Mouse (Mus musculus): ENCODE measurements around the gene Btbd1.
A peak's percentile ranks its signal among the peaks of the same experiment; 100 is the strongest.
"Not testable (repeated sequence)": the region's sequence is repeated elsewhere in the genome, so short reads cannot be mapped to it uniquely, and the experiment has no call there.

Gene Btbd1

DNA sequence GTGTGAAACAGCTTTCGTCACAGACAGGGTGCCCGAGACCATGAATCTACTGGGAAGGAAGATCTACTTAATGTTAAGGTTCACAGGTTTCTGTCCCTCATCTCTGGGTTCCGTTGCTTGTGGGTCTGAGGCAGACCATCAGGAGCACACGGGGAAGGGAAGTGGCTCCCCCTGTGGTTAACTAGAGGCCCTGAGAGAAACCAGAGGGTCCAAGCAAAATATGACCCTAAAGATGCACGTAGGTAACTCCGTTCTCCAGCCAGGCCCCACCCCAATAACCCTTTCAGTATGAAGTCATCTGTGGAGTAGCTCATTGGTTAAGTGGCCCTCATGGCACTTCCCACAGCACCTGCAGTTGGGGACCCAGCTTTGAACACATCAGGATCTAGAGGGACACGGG lies 20.4 kb upstream of the Btbd1 start:
- no peak for DNase-seq (ENCODE audit: low read depth, low spot score)

DNA sequence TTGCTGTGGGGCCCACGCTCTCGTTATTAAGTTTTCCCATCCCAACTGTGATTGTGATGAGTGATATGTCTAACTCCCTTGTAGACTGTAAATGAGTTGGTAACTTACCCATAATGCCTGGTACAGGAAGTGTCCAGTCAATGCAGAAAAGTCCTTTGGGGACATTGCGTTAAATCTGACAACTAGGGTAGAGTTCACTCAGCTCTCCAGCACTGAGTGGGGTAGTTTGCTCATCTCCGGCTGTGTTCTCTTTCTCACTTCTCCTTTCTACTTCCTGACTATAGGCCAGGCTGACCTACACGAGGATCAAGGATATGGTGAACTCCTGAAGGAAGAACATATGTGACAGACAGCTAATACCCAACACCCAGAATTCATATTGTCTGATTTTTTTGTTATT lies 20.0 kb upstream of the Btbd1 start:
- DNase-seq (ENCODE audit: low read depth, low spot score) = peak; percentile 47

DNA sequence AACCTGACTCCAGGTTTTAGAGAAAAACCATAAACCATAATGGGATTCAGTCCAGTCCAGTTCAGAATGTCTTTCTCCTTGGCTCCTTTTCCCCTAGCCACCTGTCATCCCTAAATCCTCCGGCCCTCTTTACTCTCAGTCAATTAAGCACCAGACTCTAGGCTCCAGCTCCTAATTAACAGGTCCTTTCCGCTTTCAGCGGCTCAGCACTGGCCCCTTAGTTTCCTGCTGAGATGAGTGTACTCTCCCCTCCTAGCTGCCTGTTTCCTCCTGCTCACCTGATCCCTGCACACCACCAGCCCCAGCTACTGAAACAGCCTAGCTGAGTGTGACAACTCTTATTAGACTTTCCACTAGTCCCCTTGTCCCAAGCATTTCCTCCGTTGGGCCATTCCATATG lies 18.5 kb upstream of the Btbd1 start:
- DNase-seq (ENCODE audit: low read depth, low spot score) = no peak

DNA sequence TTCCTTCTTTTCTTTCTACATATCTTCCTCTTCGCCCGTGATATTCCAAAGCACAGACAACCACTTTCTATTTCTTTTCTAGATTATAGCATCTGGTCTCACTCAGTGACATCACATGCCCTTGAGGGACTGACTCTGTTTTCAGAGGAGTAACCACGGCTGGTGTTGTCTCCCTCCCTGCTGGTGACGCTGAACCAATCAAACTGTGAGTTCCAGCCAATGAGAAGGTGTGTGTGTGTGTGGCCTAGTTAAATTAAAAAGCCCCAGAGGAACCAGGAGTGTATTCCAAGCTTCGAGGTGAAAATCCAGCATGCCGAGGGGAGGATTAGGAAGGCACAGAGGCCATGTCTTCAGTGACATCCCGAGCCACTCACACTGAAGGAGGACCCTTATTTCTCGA lies 17.8 kb upstream of the Btbd1 start:
- no peak for DNase-seq (ENCODE audit: low read depth, low spot score)

DNA sequence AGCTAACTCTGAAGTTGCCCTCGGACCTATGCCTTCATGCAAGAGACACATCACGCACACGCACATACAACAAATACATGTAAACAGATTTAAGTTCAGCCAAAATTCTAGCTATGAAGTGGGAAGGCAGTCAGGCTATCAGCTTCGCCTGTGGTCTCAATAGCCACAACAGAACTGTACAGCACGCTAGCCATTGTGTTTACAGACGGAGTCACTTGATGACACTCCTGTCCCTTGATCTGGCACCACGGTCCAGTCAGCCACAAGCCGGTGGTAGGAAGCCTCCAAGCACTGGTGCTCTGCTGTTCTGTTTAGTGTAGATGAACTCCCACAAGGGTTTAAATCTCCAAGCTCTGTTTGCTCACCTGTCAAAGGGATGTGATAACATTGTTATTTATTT lies 16.8 kb upstream of the Btbd1 start:
- no peak for DNase-seq (ENCODE audit: low read depth, low spot score)

- DNase-seq (ENCODE audit: low read depth, low spot score) = no peak
Observed at GRCm38 (mm10) chr7:81845313-81845712, 16.1 kb upstream of the Btbd1 start.

DNA sequence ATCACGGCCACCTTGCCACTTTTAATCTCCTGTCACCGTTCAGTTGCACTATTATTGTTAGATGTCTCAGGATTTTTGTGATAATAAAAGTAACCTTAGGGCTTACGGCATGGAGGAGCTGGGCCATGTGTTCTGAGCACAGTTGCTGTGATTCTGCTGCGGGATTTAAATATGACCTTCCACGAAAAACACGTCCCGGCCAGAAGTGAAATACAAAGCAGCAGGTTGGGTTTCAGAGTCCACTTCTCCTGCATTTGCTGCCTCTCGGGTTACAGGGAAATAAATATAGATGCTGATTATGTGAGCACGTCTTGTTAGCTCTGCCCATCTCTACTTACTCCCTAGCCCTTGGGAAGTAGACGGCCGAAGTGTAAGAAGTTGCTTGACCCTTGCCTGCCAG lies 15.6 kb upstream of the Btbd1 start:
- no peak for DNase-seq (ENCODE audit: low read depth, low spot score)

GRCm38 (mm10) chr7:81843903-81844302 lies 14.7 kb upstream of the Btbd1 start:
- no peak for DNase-seq (ENCODE audit: low read depth, low spot score)

GRCm38 (mm10) chr7:81842998-81843397 lies 13.8 kb upstream of the Btbd1 start:
- no peak for DNase-seq (ENCODE audit: low read depth, low spot score)

DNA sequence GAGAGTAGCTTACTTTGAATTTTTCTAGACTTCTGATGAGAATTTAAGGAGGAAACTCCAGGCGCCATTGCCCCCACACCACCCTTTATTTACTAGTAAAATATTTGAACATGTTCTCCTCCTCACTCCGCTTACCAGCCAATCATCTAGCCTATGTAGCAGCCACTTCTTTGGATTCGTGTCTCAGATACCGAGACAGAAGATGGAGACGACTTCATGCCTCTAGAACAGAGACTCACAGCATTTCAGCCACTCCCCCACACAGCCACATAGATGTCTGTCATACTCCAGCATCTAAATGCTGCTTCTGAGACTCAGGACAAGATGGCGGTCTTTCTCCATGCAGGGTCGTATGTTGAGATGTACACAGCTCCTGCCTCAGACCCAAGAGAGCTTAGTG lies 12.9 kb upstream of the Btbd1 start:
- DNase-seq (ENCODE audit: low read depth, low spot score) = no peak

DNA sequence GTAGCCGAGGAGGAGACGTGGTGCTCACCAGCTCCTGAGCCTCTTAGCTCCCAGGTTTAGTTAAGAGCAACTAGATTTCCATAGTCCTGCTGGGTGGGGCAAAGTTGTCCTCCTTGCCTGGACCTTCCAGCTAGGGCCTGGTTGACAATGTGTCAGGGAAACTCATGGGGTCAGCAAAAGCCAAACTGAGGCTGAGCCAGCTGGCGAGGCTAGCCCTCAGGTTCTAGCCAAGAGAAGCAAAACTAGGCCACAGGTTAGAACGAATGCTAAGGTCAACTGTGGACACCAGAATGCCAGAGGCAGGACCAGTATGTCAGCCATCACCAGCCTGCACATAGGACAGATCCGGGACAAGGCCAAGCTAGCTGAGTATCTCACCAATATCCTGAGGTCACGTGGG lies 12.2 kb upstream of the Btbd1 start:
- no peak for DNase-seq (ENCODE audit: low read depth, low spot score)

DNA sequence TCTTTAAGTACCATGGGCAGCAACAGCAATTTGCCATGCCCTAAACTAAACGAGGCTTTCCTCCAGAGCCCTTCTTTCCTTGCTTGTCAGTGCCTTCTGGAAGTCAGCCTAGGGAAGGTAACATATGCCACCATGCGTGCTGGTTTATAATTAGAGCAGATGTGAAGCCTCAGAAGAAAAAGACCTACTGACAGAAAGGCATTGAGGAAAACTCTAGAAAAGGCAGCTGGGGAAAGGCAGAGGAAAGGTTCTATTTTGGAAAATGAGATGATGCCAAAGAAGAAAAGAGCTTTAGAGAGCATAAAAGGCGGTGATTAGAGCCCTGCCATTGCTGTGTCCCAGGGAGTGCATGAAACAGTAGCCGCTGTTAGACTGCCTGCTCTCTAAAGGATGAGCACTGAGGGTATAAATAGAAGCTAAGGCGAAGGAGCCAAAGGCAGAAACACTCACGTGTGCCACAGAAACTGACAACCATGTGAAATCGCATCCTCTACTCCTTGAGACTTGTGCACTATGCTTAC lies 11.5 kb upstream of the Btbd1 start:
- DNase-seq (ENCODE audit: low read depth, low spot score) = no peak

GRCm38 (mm10) chr7:81839746-81840145 lies 10.5 kb upstream of the Btbd1 start:
- DNase-seq (ENCODE audit: low read depth, low spot score) = no peak

GRCm38 (mm10) chr7:81837771-81838170 lies 8.5 kb upstream of the Btbd1 start:
- DNase-seq (ENCODE audit: low read depth, low spot score) = not testable (repeated sequence)

DNA sequence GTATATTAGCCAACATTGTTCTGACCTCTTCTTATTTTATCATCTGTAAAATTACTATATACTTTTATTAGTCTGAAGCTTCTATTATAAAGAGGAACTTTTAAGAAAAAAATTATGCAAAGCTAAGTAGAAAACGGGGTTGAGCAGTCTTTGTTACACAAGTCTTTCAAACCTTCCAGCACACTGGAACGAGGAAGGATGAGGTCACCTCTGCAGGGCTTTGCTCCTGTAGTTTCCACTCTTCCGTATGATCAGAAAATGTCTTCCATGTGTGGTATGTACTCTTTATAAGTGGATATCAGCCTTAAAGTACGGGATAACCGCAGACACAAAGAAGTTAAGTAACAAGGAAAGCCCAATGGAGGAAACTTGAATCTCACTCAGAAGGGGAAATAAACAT lies 6.2 kb upstream of the Btbd1 start:
- no peak for DNase-seq (ENCODE audit: low read depth, low spot score)

- peak; percentile 23 for DNase-seq (ENCODE audit: low read depth, low spot score)
Observed at GRCm38 (mm10) chr7:81834847-81835246, 5.6 kb upstream of the Btbd1 start.

DNA sequence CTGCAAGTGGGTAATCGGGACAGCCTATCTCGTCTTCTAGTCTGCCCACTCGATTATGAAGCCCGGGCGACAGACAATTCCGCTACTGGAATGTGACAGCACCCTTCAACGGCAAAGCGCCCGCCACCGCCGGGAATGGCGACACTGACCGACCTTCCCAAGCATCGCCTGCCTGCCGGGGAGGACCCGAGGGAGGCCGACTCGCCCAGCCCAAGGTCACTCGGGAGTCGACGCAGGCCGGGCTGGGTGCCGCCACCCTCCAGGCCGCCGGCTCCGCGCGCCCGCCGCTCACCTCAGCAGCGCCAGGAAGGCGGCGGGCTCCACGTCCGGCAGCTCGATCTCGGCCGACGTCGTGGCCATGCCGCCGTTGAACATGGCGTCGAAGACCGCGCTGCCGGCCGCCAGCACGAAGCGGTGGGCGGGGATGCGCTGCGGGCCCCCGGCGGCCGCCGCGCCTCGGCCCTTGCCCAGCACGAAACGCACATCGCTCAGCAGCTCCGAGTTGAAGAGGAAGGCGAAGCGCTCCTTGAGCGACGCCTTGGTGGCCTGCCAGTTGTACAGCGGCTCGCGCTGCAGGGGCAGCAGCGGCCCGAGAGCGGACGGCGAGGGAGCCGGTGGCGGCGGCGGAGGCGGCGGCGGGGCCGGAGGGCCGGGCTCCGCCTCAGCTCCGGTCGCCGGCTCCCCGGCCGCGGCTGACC lies 401 bp downstream of the Btbd1 start:
- peak; percentile 64 for DNase-seq (ENCODE audit: low read depth, low spot score)

DNA sequence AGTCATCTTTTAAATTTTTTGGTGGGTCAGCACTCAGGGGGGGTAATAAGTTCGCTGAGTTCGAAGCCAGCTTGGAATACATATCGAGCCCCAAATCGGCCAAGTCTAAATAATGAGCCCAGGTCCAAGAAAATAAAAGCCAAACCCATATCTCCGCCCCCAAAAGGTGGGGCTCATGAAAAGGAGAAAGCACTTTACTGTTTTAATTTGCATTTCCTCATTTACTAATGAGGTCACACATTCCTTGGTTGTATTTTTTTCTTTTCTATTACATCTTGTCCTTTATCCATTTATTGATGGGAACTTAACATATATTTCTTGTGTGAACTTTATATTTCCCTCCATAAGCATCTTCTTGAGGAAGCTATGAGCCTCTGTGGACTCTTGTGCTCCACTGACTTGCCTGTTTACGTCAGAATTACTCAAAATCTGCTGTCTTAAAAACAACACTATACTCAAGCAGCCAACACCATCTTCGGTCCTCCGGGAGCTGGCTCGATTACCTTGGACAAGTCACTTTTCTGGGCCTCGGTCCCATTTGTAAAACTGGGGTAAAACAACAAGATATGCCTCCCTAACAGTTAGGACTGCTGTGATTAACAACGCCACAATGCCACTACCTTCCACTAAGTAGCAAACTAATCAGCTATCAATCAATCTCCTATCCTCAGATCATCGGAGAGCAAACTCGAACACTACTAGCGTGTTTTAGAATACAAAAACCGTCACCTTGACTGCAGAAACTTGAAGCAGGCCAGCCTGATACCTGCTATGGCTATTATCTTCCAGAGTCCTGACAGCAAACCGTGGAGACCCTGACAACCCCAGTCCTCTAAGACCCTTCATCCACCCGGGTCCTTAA lies 1.2 kb downstream of the Btbd1 start:
- peak; percentile 77 for DNase-seq (ENCODE audit: low read depth, low spot score)

GRCm38 (mm10) chr7:81825381-81825780 lies 3.9 kb downstream of the Btbd1 start:
- no peak for DNase-seq (ENCODE audit: low read depth, low spot score)

DNA sequence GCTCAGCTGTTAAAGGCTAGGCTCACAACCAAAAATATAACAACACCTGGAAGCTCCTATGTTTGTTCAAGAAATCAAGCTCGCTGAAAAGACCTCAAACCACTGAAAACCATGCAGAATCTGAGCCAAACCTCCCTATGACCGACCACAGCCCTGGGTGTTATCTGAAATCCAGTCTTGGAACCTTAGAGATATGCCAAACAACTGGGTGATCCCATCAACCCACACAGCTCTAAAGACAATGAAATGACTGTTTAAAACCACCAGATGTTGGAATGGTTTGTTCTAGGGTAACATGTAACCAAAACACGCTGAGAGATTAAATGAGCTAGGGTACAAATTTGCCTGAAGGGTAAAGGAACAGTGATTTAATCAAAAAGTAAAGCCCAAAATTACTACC lies 4.3 kb downstream of the Btbd1 start:
- no peak for DNase-seq (ENCODE audit: low read depth, low spot score)

- no peak for DNase-seq (ENCODE audit: low read depth, low spot score)
Observed at GRCm38 (mm10) chr7:81806067-81806466, 23.2 kb downstream of the Btbd1 start.

DNA sequence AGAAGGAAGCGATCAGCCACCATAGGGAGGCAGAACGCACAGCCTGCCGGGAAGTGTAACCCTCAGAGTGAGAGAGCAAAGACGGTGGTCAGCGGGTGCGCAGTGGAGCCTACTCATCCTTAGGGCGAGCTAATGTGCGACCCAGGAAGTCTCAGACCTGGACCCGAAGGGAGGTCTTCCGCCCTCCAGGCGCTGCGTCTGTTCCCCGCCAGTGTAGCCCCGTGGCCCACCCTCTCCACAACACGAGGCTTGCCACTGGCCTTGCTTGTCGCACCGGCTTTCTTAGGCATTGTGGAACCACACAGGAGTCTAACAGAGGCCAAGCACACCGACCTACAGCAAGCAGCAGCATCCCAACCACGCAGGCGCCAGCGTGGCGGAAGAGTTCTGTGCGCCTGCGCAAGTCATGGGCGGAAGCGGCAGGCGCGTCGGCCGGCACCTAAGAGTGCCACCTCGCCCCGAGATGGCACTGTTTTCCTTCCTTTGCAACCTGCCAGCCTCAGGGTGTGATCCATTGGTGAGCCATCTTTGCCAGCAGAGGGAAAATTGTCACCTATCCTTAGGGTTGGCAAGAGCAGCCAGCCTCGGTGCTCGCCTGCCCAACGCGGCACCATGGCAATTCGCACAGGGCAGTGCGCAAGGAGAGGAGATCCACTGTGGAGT lies 40.0 kb downstream of the Btbd1 start, which contains the start of gene 3110040N11Rik:
3110040N11Rik (minus strand) TSS at position 384 of the 663 bp plus-strand sequence.
- peak; percentile 97 for DNase-seq (ENCODE audit: low read depth, low spot score)
